Mouse (Mus musculus): ENCODE measurements at regions not wholly inside any gene's neighbourhood (a gene's known extent, or its start where the extent isn't known, plus 50 kb on each side); places are given as distances from the start of the nearest gene placed in this dataset.

MicroRNAs encoded in the stretch of these regions (microRNA counts, 519-probe panel; counts per million panel counts)
- microRNA mmu-miR-100 (6,733 counts per million, percentile 81 among the panel's probes with 10 or more counts), microRNA mmu-miR-125b-3p (4,972 counts per million, percentile 47 among the panel's probes with 10 or more counts)

Small RNAs in the stretch of these regions (microRNA-seq; reads per million reads assigned to microRNA genes)
- gene Mir100 (12,061 reads per million, percentile 96 among the genes with 10 or more reads in this experiment), gene Mir125b-1 (1,830 reads per million, percentile 80 among the genes with 10 or more reads in this experiment), gene Mirlet7a-2 (68.6 reads per million, percentile 47 among the genes with 10 or more reads in this experiment)
